Mouse (Mus musculus) megakaryocyte, embryonic 14.5 days (primary cell): Measurements from ENCODE around the gene Prl5a1. TPM values are rescaled to one million over a fixed set of nuclear protein-coding genes. Genes with fewer than 3 reads are reported as not detected.

Source experiments
- H3K27me3 ChIP-seq: replicated peaks from 2 replicates; pipeline ENCODE3; 2012; ENCODE audit warnings: inconsistent platforms
- H3K36me3 ChIP-seq: replicated peaks from 2 replicates; pipeline ENCODE3; 2012; ENCODE audit warnings: low read length, inconsistent platforms, mixed read lengths
- H3K4me1 ChIP-seq: 2 replicates; pipeline ENCODE4 v1.6.1; 2012; ENCODE audit warnings: inconsistent platforms
- H3K4me3 ChIP-seq: replicated peaks from 2 replicates; pipeline ENCODE3; 2012; ENCODE audit warnings: moderate library complexity, mild to moderate bottlenecking, inconsistent platforms
- H3K9me3 ChIP-seq: 2 replicates; pipeline ENCODE4 v1.6.1; 2012; ENCODE audit warnings: inconsistent platforms
- FLI1 ChIP-seq: IDR thresholded peaks from 2 replicates; pipeline ENCODE4 v1.6.1; 2012; ENCODE audit warnings: low read length, inconsistent platforms, mixed read lengths
- GATA1 ChIP-seq: IDR thresholded peaks from 3 replicates; pipeline ENCODE4 v1.6.1; 2012; ENCODE audit warnings: mixed read lengths, low read length, inconsistent platforms, borderline replicate concordance
- polyA plus RNA-seq: library from polyadenylated mRNA; stranded (reverse); fragments of >175 nt; gene quantifications from 2 replicates; pipeline ENCODE4 v1.2.3, GENCODE M21; 2012; ENCODE audit warnings: low replicate concordance; ENCODE audit not compliant: insufficient read depth

Prl5a1 gene
- polyA plus RNA-seq: not detected in 2 replicates

- H3K4me3 ChIP-seq: no peak within 1 kb of the TSS
- no peaks in the 10 kb centered on the region for H3K27me3 ChIP-seq
- TF ChIP-seq GATA1: no peak
- TF ChIP-seq FLI1: no peak
- no peaks in the 10 kb centered on the region for H3K36me3 ChIP-seq
- no peaks in the 10 kb centered on the region for H3K9me3 ChIP-seq
- no peaks in the 10 kb centered on the region for H3K4me1 ChIP-seq
Observed at GRCm38 (mm10) chr13:28142184-28142583, at the start of gene Prl5a1. Prl5a1 (plus strand) TSS chr13:28142484.

- H3K9me3 ChIP-seq: no peaks in the 10 kb centered on the region
- no peaks in the 10 kb centered on the region for H3K27me3 ChIP-seq
- H3K4me1 ChIP-seq: no peaks in the 10 kb centered on the region
- TF ChIP-seq FLI1 (no peak), GATA1 (no peak)
- no peak overlapping the region for H3K4me3 ChIP-seq
- no peaks in the 10 kb centered on the region for H3K36me3 ChIP-seq
Observed at GRCm38 (mm10) chr13:28096161-28096560, 46.1 kb upstream of the Prl5a1 start.

GRCm38 (mm10) chr13:28108536-28108935 lies 33.7 kb upstream of the Prl5a1 start:
- Histone ChIP-seq H3K36me3 (no peaks in the 10 kb centered on the region), H3K4me3 (no peak overlapping the region), H3K27me3 (no peaks in the 10 kb centered on the region), H3K9me3 (no peaks in the 10 kb centered on the region), H3K4me1 (no peaks in the 10 kb centered on the region)
- TF ChIP-seq FLI1: no peak
- no peak for TF ChIP-seq GATA1

- Histone ChIP-seq H3K4me3 (no peak overlapping the region), H3K36me3 (no peaks in the 10 kb centered on the region), H3K27me3 (no peaks in the 10 kb centered on the region), H3K4me1 (no peaks in the 10 kb centered on the region), H3K9me3 (peaks cover 5% of the 10 kb centered on the region; the same call in 1 of the 2 replicates)
- TF ChIP-seq FLI1 (no peak), GATA1 (no peak)
Observed at GRCm38 (mm10) chr13:28132781-28133180, 9.5 kb upstream of the Prl5a1 start.

- Histone ChIP-seq H3K4me3 (no peak overlapping the region), H3K27me3 (no peaks in the 10 kb centered on the region), H3K4me1 (no peaks in the 10 kb centered on the region), H3K9me3 (peaks cover 5% of the 10 kb centered on the region; the same call in 1 of the 2 replicates), H3K36me3 (no peaks in the 10 kb centered on the region)
- TF ChIP-seq FLI1 (no peak), GATA1 (no peak)
Observed at GRCm38 (mm10) chr13:28135790-28136189, 6.5 kb upstream of the Prl5a1 start.

Other genes with a start within 250 kb of the Prl5a1 start
- gene Prl4a1, start 126.3 kb upstream of the Prl5a1 start, polyA plus RNA-seq: not detected in 2 replicates
- gene Gm11361, start 115.0 kb downstream of the Prl5a1 start, polyA plus RNA-seq: 77.0 and 373 TPM in 2 replicates